Mouse (Mus musculus) kidney, adult 11 months (tissue): ENCODE data around the gene Gtsf2.
"Not testable (repeated sequence)": the region's sequence is repeated elsewhere in the genome, so short reads cannot be mapped to it uniquely, and the experiment has no call there.

Experiments used
- DNase-seq: peaks from one replicate; pipeline ENCODE4 v3.0.0; 2022

Gene Gtsf2

DNA sequence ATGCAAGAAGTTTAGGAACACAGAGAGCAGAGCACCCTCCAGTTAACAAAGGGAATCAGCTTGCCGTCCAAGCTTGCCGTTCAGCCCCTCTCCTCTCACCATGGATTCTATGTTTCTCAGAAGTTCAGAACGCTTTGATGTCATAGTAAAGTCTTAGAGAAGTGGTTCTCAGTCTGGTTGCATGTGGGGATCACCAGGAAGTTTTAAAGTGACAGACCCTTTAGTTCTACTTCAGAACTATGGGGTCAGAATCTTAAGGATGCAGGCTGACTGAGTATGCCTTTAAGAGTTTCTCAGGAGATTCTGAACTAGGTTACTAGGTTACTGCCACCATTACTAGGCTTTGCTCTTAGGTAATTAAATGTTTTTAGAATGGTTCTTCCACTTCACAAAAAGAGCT lies at the start of gene Gtsf2:
Gene Gtsf2, minus strand, starts transcription at position 101 of the 400 bp plus-strand sequence.
- DNase-seq = no peak

DNA sequence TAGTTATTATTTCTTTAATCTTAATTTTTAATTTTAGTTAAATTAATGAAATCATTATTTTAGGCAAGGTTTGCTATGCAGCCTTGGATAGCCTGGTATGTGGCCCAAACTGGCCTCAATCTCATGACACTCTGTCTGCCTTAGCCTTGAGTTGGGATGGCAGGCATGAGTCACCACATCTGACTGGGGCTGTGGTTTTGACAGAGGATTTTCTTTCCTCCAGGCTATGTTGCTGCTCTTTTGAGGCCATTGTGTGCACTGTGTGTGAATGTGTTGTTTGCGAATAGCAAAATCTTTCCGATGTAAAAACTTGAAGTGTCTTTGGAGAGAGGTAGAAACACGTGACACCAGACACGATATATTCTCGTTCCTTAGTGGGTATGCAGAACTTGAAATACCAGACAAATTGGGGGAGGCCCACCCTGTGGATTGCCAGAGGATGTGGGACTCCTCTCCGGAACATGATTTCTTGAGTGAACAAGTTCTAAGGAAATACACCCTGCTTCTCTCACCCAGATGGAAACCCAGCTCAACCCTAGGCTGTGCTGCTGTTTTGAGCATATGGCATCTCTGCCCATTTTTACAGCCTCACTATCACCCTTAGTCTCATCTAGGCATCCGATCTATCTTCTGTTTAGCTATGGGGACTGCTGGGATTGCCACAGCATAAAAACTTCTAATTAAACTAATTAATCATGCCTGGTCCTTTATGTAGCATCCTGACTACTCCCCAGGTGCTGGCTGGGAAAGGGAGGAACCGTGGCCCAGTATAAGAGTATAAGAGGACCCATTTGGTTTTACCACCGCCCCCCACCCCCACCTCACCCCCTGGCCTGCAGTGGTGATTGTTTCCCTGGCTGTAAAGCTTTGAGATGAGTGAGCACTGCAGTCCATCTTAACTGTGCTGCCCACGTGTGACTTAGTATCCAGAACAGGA lies 48.2 kb upstream of the Gtsf2 start:
- no peak for DNase-seq

DNA sequence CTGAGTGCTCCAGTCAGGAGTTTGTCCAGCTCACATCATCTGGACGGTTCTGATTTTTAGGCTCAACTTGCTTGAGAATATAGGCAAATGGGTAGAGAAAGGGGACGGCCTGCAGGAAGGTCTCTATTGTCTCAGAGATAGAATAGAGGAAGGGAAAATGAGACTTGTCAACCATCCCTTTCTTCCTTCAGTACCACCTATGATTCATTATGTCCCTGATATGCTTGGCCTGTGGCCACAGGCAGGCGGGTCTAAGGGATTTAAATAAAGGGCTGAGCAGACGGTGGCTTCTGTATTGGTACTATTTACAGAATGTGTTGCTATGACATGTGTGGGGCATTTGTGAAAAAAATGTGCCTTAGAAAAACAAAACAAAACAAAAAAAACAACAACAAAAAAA lies 40.1 kb upstream of the Gtsf2 start:
- DNase-seq = no peak

DNA sequence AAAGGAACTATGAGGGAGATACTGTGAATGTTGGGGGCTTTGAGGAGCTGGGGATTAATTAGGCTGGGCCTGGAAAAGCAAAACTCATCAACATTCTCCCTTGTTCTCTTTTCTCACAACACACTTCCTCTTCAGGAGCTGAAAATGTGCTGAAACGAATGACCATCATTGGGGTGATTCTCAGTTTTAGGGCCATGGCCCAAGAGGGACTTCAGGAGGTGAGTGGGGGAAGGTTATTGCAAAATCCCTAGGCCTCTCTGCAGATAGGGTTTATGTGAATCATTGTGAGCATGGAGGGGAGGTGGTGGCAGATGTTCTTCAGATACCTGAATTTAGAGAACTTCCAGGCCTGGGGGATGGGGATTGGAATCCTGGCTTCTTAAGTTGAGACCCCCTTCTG lies 38.4 kb upstream of the Gtsf2 start:
- no peak for DNase-seq

DNA sequence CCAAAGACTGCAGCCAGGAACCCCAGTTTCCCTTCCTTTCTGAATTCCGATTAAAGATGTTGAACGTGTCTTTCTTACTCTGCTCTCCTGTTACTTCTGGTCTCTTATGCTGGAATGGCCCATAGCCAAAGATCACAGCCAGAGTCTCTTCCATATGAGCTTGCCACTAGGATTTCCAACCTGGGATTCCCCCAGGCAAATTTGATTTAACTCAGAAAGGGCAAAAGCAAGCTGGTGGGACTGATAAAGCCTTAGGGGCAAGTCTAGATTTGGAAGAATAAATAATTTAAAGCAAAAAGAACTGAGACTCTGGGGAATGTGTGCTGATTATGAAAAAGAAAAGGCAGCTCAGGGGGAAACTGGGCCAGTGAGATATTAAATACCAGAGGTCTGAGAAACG lies 36.8 kb upstream of the Gtsf2 start:
- DNase-seq = no peak

DNA sequence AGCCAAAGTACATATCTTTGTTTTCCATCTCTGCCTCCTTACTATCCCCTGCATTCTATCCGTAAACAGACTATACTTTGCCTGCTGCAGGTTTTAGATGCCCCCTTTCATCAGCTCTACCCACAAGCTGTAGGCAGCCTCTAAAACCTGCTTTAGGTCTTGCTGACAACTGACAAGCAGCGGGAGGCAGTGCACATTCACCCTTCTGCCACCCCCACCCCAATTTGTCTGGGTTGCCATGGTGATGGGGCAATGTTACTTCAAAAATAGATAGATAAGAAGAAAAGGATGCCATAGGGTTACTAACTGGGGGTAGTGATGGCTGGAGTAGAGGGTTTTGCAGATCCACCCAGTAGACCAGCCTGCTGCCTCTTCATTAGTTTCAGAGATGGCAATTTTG lies 36.2 kb upstream of the Gtsf2 start:
- no peak for DNase-seq

DNA sequence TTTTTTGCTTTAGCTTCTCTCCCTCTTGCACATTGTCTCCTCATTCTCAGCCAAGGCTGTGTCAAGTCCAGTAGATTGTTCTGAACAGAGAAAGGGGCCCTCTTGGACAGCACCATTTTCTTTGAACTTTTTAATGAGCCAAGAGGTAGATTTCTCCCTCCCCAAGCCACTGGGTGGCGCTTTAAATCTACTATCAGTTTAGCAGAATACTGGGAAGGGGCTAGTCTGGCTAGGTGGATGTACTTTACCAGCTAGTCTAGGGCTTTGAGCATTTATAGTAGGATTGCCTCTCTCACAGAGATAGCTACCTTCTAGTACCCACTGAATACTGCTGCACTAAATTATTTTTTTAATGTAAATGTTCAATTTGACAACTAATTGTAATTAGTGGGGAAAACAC lies 34.2 kb upstream of the Gtsf2 start:
- no peak for DNase-seq

DNA sequence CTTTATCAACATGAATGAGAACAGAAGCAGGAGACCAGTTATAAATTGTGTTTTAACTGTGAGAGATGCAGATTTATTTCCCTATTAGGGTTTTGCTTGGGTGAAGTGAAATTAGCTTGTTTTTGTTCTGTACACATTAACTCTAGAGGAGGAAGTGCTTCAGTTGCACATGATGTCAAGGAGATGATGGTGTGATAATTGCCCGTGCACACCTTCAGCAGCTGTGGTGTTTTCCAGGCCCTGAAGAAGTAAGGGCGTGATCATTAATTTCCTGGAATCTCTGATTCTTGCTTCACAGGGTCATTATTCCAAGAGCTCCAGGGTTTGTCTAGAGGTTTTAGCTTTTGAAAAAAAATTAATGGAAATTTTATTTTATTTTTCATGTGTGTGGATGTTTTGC lies 31.9 kb upstream of the Gtsf2 start:
- no peak for DNase-seq

DNA sequence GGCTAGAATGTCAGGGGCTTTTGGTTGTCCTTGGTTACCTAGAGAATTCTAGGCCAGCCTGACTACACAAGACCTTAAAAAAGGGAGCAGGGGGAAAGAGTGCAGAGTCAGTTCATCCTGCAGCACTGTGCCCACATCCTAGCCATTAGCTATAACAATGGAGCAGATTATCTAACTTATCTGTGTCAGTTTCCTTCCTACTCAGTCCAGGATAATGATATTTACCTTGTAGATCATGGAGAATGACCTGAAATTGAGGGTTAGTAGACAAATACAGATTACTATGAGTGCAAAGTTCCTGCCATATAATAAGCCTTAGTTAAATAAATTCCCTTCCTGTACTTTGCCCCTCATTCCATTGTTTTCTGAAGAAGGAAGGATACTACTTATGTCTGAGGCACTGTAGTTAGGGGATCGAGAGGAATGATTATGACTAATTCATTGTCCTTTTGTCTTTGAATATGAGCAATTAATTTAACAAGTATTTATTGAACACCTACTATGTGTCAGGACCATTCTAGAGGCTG lies 30.9 kb upstream of the Gtsf2 start:
- DNase-seq = no peak

DNA sequence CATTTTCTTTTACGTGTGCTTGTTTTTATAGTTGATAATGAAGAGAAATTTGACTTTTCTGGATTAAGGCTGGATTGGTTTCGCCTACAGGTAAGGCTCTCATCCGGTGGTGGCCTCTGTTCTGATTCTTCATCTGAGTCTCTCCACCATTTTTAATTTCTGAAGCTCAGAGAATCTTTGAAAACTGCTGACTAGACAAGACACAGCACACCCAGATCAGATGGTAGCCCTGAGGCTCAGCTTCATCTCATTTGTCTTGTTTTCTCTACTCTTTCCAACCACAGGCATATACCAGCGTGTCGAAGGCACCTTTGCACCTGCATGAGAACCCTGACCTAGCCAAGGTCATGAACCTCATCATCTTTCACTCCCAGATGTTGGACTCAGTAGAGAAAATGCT lies 25.5 kb upstream of the Gtsf2 start:
- no peak for DNase-seq

DNA sequence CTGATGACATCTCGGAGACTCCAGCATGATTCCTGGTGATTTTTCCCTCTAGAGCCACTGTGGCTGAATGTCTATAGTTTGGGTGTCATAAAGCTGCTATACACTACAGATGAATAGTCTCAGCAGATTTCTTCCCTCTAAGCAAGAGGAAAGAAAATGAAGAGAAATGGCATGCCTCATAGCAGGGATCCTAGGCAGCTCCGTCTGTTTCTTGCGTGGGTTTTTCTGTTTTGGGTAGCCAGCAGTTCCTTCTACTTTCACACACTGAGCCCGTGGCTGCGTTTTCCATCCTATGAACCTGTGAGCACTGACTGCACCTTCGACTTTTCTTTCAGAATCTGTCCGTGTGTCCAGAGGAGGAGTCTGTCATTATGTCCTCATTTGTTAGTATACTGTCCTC lies 24.9 kb upstream of the Gtsf2 start:
- no peak for DNase-seq

DNA sequence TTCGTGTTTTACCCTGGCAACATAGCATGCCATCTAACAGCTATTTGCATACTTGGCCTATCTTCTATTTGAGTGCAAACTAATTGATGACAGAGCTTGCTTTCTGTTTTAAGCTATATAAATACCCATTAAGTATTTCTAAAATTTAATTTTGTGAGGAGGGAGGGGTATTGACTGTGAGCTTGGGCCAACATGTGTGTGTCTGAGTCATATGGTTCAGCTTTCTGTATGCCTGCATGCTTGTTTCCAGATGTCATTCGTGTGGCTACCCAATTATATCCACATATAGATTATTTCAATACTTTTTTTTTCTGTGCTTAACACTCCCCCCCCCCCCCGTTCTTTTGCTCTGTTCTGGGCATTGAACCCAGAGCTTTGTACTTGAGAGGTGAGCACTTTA lies 24.0 kb upstream of the Gtsf2 start:
- DNase-seq = no peak

DNA sequence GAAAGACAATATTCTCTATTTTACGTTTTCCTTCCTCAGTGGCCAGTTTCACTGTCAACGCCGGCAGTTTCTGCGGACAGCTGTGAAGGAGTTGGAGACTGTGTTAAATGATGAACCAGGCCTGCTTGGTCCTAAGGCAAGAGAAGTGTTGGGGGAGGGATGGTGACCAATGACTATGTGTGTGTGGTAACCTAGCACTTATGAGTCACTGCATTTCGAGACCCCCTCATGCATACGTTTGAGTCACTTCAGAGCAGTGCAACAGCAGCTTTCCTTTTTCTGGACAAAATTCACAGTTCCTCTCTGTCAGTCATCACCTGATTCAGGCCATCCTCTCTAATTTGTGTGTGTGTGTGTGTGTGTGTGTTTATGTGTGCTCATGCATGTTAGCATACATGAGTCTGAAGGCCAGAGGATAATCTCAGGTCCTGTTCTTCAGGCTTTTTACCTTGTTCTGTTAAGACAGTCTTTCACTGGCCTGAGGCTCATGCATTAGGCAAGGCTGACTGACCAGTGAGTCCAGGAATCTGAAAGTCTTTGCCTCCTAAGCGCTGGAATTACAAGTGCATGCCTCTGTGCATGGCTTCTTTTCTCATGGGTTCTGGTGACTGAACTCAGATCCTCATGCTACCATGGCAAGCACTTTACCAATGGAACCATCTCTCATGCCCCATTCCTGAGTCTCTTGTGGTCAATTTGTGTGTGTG lies 23.4 kb upstream of the Gtsf2 start:
- DNase-seq = no peak

DNA sequence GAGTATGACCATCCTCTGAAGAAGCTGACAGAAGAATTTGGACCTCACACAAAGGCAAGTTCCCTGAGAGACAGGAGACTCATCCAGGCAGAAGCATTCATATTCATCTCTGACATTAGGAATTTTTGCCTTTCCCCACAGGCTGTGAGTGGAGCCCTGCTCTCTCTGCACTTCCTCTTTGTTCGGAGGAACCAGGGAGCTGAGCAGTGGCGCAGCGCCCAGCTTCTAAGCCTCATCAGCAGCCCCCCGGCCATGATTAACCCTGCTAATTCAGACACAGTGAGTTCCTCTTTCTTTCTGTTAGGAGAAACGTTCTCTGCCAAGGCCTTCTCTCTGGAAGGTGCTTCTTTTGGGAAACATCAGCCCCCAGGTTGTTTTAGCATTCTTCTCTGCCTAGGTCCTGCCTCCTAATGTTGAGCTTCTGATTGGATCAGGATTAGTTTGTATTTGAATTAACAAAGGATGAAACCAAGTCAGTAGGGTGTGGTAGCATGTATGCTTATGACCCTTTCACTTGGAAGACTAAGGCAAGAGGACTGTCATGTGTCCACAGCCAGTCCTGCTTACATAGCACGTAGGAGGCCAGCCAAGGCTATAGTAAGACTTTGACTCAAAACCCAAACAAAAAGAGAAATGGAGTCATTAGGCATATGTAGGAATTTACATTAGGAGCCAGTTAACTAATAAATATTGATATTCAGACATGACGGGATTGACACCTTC lies 14.4 kb upstream of the Gtsf2 start:
- no peak for DNase-seq

DNA sequence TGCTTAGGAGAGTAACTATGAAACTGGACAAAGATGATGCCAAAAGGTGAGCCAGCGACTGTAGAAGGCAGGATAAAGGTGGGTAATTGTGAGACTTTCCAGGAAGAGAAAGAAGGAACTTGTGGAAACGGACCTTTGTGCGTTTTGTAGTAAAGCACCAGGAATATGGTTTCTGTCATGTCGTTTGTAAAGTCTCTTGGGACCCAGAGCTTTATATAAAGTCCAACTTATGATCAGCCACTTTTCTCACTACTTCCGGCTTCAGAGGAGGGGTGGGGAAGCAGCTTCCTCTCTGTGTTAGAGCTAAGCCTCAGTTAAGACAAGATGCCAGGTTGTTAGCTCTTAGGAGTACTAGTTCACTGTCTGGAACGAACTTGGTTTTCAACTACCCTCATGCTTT lies 6.2 kb upstream of the Gtsf2 start:
- no peak for DNase-seq

DNA sequence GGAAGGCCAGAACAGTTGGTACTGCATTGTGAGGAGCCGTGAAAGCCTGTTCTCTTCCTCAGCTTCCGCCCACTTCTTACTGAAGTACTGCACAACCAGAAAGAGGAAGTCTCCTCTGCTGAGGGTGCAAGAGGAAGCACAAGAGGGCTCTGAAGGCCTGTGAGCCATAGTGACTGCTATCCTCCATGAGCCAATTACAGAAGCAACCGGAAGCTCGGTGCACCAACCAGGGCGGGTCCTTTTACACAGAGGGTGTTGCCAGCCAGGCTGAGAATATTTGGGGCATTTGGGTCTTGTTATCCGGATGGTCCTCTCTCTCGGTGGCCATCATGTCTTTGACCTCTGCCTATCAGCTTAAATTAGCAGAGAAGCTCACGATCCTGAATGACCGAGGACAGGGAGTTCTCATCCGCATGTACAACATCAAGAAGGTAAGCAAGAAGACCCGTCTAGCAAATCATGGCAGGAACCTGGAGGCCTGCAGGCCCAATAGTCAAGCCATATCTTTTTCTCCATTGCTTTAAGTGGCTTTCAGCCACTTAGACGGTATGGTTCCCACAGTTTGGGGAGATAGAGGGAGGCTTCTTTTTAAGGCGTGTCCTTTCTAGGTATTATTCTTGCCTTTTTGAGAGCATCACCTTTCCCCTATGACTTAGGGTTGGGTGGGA lies 5.4 kb upstream of the Gtsf2 start, which contains the start of gene Nckap1l:
Gene Nckap1l, plus strand, starts transcription at position 244 of the 668 bp plus-strand sequence.
- DNase-seq = peak; percentile 15

DNA sequence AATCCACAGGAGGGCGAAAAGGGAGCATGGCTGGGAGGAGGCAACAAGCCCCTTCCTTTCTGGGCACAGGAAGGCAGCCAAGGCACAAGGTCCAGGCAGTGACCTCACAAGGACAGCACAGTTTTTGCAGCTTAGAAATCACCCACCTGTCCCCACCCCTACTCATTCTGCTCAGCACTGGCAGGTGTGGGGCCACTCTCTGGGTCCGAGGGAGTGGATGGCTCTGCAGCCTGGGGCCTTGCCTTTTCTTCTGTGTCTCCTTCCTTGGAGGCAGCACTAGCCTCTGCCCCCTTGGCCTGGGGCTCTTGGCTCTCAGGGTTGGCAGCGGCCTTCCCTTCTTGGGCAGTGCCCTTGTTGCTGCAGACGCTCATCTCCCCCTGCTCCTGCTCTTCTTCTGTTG lies 2.3 kb downstream of the Gtsf2 start:
- not testable (repeated sequence) for DNase-seq

DNA sequence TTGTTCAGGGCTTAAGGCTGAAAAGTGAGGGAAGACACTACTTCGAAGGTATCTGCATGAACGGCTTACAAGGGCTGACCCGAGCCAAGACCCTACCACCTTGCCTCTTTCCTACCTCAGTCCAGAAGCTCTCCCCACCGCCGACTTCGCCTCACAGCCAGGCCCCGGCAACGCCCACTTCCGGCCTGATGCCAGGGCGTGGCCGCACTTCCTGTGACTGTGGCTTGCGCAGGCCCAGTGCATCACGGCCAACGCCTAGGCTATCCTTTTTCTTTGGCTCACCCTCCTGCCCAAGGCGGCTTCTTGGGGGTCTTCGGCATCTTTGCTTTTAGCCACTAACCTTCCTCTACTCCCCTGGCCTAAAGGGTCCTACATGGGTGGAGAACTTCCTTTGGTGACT lies 18.0 kb downstream of the Gtsf2 start, which contains the start of gene Gtsf1:
Gene Gtsf1, minus strand, starts transcription at position 230 of the 400 bp plus-strand sequence.
- no peak for DNase-seq

DNA sequence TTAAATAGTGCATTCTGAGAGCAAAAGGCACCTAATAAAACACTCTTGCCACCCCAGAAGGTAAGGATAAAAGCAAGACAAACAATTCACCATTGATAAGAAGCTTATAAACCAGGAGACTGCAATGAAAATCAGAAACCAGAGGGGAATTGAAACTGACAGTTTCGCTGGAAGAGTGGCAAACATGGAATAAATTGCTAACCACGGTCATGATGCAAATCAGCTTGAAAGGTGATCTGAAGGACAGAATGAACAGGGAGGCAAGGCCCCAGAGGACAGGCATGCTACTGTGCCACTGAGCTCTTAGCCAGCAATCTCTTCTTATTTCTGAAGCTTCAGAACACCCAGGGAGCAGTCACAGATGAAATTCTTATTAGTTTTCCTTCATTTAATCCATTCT lies 21.3 kb downstream of the Gtsf2 start:
- peak; percentile 7 for DNase-seq

DNA sequence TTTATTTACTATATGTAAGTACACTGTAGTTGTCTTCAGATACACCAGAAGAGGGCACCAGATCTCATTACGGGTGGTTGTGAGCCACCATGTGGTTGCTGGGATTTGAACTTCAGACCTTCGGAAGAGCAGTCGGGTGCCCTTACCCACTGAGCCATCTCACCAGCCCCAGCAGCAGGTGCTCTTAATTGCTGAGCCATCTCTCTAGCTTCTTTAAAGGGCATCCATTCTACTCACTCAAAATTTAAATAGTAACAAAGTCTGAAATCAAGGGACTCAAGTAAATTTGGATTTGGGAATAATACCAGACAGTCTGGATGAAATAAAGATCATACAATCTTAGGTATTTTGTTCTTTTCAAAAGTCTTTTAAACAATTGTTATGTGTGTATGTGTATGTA lies 42.7 kb downstream of the Gtsf2 start:
- not testable (repeated sequence) for DNase-seq

DNA sequence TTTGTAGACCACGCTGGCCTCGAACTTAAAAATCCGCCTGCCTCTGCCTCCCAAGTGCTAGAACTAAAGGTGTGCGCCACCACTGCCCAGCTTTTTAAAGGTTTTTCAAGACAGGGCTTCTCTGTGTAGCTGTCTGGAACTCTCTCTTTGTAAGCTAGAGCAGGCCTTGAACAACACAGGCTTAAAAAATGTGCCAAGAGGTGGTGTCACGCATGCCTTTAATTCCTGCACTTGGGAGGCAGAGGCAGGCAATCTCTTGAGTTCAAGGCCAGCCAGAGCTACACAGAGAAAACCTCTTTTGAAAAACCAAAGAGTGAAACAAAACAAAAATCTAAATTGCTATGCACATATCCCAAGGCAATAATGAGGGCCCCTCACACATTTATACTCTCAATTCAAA lies 46.9 kb downstream of the Gtsf2 start:
- DNase-seq = no peak

DNA sequence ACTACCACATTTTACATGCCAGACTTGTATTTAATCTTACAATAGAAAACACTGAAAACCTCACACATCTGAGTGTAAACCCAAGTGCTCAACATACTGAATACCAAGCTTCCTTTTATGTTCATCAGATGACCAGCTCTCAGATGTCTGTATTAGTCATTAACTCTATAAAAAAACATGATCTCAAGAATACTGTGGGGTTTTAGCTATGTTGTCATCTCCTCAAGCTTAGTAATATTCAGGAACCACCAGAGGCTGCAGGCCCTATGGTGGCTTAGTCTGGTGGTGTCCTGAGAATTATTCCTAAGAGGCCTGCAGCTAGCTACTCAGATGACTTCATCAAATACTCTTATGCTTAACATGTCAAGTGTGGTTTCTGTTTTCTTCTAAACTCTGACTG lies 54.7 kb downstream of the Gtsf2 start:
- no peak for DNase-seq
